Mouse (Mus musculus) kidney, embryonic 16.5 days (tissue): Measurements from ENCODE around the gene Tle1. TPM values are rescaled to one million over a fixed set of nuclear protein-coding genes. Genes with fewer than 3 reads are reported as not detected.
A peak's percentile ranks its signal among the peaks of the same experiment; 100 is the strongest.

Source experiments
- ATAC-seq: fragments of 200-750 bp; cut with Nextera tagmentation; 2 replicates; pipeline ENCODE4 v1.8.0; 2017; ENCODE audit warnings: moderate TSS enrichment; ENCODE audit not compliant: low FRiP score, low TSS enrichment
- H3K27ac ChIP-seq: fragments of 300-500 bp; sonication (generic); 2 replicates; pipeline ENCODE4 v1.5.1; 2014; ENCODE audit warnings: low read length
- H3K27me3 ChIP-seq: fragments of 300-500 bp; sonication (generic); 2 replicates; pipeline ENCODE4 v1.6.1; 2014; ENCODE audit warnings: low read length, control low read depth, mixed read lengths; ENCODE audit not compliant: insufficient read depth
- H3K36me3 ChIP-seq: fragments of 300-500 bp; sonication (generic); 2 replicates; pipeline ENCODE4 v1.6.1; 2014; ENCODE audit warnings: low read length, control low read depth, mixed read lengths; ENCODE audit not compliant: insufficient read depth
- H3K4me1 ChIP-seq: fragments of 300-500 bp; sonication (generic); 2 replicates; pipeline ENCODE4 v1.6.1; 2014; ENCODE audit warnings: low read length, control low read depth, mixed read lengths; ENCODE audit not compliant: insufficient read depth
- H3K4me2 ChIP-seq: fragments of 300-500 bp; sonication (generic); replicated peaks from 2 replicates; pipeline ENCODE4 v1.6.1; 2014; ENCODE audit warnings: low read depth, low read length
- H3K4me3 ChIP-seq: fragments of 300-500 bp; sonication (generic); 2 replicates; pipeline ENCODE4 v1.5.1; 2014; ENCODE audit warnings: mild to moderate bottlenecking, low read length
- H3K9ac ChIP-seq: fragments of 300-500 bp; sonication (generic); replicated peaks from 2 replicates; pipeline ENCODE4 v1.6.1; 2014; ENCODE audit warnings: low read length
- H3K9me3 ChIP-seq: fragments of 300-500 bp; sonication (generic); 2 replicates; pipeline ENCODE4 v1.6.1; 2016; ENCODE audit warnings: low read length, control low read depth
- WGBS: fragments of 180-500 bp; shearing (Covaris S2); extraction: QIAGEN DNeasy Blood & Tissue Kit; methylation state at CpG from one replicate; pipeline ENCODE4 v1.1.7; 2014; 5-methylcytosine and 5-hydroxymethylcytosine counted together
- polyA plus RNA-seq: library from polyadenylated mRNA; unstranded; fragments of >200 nt; fragmentation: Nextera tagmentation; extraction: Ambion mirVana; gene quantifications from 2 replicates; pipeline ENCODE4 v1.2.1, GENCODE M21; 2015

Tle1 gene
- polyA plus RNA-seq, 1 experiment from 2014 or later, result 24.8 TPM

DNA sequence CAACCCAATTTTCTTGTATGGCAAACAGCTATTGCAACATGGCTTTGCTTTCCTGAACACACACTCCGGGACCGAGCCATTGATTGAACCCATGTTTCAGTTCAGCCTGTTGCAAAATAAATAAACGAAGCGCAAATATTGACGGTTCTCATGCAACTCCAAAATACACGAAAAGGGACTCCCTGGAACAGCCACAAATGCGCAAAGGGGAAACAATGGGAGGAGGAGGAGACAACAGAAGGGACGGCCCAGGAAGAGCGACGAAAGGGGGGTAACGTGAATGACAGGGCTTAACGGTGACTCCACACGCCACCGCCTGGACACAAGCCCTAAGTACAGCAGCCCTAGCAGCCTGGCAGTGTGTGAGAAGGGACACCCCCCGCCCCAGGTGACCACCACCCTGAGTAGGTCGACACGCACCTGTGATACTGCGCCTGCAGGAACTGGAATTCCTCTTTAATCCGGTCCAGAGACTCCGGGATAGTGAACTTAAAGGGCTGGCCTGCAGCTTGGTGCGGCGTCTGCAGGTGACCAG is 1.8 kb downstream of the Tle1 start:
- Histone ChIP-seq H3K9me3 (no peaks in the 10 kb centered on the region), H3K27ac (peak overlapping the region; percentile 95; the same call in 1 of the 2 replicates), H3K36me3 (0 out of 2 replicates have a peak, but pooled peaks cover 6% of the 10 kb centered on the region), H3K4me1 (peaks cover 37% of the 10 kb centered on the region), H3K4me3 (peak overlapping the region; percentile 81), H3K27me3 (no peaks in the 10 kb centered on the region), H3K9ac (peak overlapping the region; percentile 91), H3K4me2 (peak overlapping the region; percentile 62)
- under 1% methylated on average over 22 of the region's 22 CpGs for WGBS
- ATAC-seq, result peak; percentile 44

DNA sequence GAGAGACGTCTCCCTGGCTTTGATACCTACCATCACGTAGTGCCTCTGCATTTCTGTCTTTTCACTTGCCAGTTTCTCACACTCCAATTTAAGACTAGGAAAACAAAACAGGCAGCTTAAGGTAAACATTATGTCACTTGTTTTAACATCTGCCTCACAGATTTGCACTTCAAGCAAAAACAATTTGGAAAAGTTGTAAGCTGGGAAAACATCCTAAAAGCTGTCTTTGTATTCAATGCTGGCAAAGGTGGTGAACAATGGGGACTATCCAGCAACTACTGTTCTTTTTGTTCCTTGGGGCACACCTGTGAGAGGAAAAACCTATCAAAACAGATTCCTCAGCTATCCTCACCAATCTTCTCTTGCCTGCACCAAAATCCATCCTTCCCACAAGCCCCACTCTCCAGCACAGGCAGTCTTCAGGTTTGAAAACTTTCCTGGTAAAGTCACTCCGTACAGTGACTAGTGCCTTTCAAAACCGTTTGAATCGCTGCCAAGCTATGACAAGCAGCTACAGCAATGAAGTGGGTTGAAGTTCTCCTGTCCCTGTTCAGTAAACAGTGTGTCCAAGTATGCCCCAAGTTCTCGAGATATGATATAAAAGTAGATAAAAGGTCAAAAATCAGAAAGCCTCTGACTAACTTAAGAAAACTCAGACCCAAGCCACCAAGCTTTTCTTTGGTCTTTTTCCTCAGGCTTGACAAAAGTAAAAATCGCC is 2.7 kb downstream of the Tle1 start:
- Histone ChIP-seq H3K27ac (no peak overlapping the region; the same call in 1 of the 2 replicates), H3K4me2 (peak overlapping the region; percentile 62), H3K36me3 (0 out of 2 replicates have a peak, but pooled peaks cover 6% of the 10 kb centered on the region), H3K4me3 (peak overlapping the region; percentile 81), H3K27me3 (no peaks in the 10 kb centered on the region), H3K9me3 (no peaks in the 10 kb centered on the region), H3K4me1 (peaks cover 37% of the 10 kb centered on the region), H3K9ac (peak overlapping the region; percentile 91)
- ATAC-seq, result no peak
- 11% methylated on average over 7 of the region's 7 CpGs for WGBS

DNA sequence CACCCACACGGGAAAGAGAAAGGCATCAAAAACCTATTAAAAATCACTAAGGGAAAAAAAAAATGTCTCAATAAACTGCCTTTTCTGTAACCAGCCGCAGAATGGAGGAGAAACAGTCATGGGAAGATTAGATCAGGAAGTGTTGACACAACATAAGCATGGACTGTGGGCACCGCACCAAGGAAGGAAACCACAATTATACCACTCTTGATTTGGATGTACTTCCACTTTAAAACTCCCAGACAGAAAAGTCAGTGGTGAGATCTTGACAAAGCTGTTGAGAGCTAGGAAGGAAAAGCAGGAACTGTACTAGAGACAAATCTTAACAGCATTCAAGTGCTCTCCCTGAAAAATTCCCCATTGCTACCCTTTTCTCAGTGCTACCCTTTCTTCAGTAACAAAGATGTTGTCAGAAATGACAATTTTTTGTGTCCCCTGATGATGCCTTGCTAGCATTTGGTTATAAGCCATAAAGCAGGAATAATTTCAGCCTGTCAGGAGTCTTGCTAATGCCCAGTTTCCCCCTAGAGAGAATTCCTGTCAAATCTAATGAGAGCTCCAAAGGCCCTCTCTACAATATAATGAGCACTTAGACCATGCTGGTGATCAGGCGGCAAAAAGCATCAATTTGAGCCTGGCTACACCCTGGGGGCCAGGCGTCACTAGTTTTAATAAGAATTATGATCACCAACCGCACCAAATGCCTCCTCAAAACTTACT is 5.4 kb downstream of the Tle1 start:
- no peak overlapping the region for H3K4me3 ChIP-seq
- H3K36me3 ChIP-seq, result peaks cover 12% of the 10 kb centered on the region; the same call in 1 of the 2 replicates
- no peaks in the 10 kb centered on the region for H3K27me3 ChIP-seq
- 62% methylated on average over 6 of the region's 6 CpGs for WGBS
- H3K9me3 ChIP-seq, result no peaks in the 10 kb centered on the region
- no peak overlapping the region for H3K9ac ChIP-seq
- no peak for ATAC-seq
- peak overlapping the region; percentile 26; the same call in 1 of the 2 replicates for H3K4me2 ChIP-seq
- no peak overlapping the region for H3K27ac ChIP-seq
- peaks cover 34% of the 10 kb centered on the region for H3K4me1 ChIP-seq

DNA sequence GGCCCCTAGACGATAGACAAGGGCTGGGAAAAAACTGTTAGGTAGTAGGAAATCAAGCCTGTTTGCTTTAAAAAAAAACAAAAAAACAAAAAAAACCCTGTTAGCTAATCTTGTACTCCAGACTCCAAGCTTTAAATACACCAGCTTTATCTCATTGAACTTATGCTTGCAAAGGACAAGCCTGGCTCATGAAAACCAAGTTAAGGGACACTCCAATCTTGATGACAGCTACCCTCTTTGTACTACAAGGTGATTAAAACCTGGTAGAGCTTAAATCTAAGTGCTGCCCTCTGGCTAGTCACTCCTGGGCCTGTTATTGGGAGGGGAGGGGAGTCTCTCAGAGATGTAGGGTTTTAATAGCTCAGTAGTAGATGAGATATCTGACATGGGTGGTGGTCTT is 7.4 kb downstream of the Tle1 start:
- H3K4me1 ChIP-seq, result peaks cover 33% of the 10 kb centered on the region
- WGBS, result 94% methylated on average over 1 of the region's 1 CpGs
- no peak overlapping the region for H3K4me3 ChIP-seq
- no peaks in the 10 kb centered on the region for H3K27me3 ChIP-seq
- H3K36me3 ChIP-seq, result peaks cover 12% of the 10 kb centered on the region; the same call in 1 of the 2 replicates
- ATAC-seq, result no peak
- no peak overlapping the region for H3K27ac ChIP-seq
- H3K9ac ChIP-seq, result no peak overlapping the region
- no peaks in the 10 kb centered on the region for H3K9me3 ChIP-seq
- no peak overlapping the region for H3K4me2 ChIP-seq

DNA sequence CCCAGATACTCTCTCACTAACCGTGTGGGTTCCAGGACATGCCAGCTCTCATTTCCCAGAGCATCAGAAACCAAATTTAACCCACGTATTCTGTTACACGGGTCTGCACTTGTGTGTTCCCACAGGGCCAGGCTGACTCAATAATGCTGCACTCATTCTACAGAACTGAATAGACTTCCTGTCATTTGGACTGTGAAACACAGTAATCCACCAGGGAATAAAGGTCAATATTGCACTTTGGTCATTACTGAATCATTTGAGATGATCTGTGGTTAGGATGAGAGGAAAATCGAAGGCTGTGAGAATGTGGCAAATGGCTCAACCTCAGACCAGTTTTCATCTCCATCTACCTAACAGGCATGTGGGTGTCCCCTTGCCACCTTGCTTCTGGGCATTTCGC is 16.2 kb downstream of the Tle1 start:
- 57% methylated on average over 5 of the region's 5 CpGs for WGBS
- peaks cover 13% of the 10 kb centered on the region; the same call in 1 of the 2 replicates for H3K36me3 ChIP-seq
- no peak for ATAC-seq
- no peak overlapping the region for H3K27ac ChIP-seq
- H3K9me3 ChIP-seq, result no peaks in the 10 kb centered on the region
- H3K4me3 ChIP-seq, result no peak overlapping the region
- H3K9ac ChIP-seq, result no peak overlapping the region
- H3K27me3 ChIP-seq, result no peaks in the 10 kb centered on the region
- H3K4me2 ChIP-seq, result no peak overlapping the region
- peaks cover 4% of the 10 kb centered on the region; the same call in 1 of the 2 replicates for H3K4me1 ChIP-seq

DNA sequence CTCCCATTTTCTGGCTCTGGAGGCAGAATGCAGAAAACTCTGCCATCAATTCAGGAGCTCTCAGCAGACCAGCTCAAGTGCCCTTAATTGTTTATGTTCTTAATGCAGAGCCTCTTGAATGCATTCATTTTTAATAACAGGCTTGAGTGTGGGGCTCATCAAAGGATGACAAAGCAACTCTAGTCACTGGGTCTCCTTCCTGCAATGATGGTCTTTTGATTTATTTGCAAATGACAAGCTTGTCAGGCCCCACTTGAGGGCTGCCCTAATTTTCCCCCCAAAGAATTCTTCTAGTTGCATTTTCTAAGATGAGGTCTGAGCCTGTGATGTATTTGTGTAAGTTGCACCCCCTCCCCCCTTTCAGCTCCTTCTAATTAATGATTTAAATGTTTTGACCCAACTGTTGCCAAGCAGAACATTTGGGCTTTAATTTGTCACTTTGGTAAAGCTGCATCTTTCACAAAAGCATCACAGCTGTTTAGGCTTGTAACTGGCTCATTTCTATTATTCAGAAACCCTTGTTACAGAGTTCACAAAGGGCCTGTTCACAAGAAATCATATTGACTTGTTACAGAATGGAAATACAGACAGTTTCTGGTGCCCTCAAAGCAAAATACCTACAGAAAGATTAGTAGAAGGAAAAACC is 18.3 kb downstream of the Tle1 start:
- H3K36me3 ChIP-seq, result peaks cover 13% of the 10 kb centered on the region; the same call in 1 of the 2 replicates
- no peaks in the 10 kb centered on the region for H3K9me3 ChIP-seq
- ATAC-seq, result peak; percentile 49; the same call in 1 of the 2 replicates
- H3K27me3 ChIP-seq, result no peaks in the 10 kb centered on the region
- H3K4me3 ChIP-seq, result no peak overlapping the region
- no peak overlapping the region for H3K9ac ChIP-seq
- no peak overlapping the region for H3K4me2 ChIP-seq
- H3K27ac ChIP-seq, result no peak overlapping the region
- peaks cover 4% of the 10 kb centered on the region; the same call in 1 of the 2 replicates for H3K4me1 ChIP-seq

DNA sequence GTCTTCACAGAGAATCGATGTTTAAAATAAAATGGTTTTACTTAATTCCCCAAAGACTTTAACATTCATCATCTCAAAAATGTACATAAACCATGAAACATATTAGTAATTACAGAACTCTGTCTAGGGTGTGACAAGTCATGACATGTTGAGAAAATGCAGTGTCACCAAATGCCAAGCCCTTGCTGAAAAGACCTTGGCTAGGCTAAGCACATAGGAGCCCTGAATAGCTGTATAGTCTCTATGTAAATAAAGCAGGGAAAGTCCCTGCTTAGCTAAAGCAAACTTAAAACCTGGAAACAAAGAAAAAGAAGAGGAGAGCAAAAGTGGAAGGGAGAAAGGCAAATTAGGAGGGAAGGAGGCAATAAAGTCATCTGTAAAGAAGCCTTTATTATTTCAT is 24.8 kb downstream of the Tle1 start:
- Histone ChIP-seq H3K4me3 (no peak overlapping the region), H3K4me2 (no peak overlapping the region), H3K36me3 (peaks cover 15% of the 10 kb centered on the region; the same call in 1 of the 2 replicates), H3K27me3 (no peaks in the 10 kb centered on the region), H3K4me1 (no peaks in the 10 kb centered on the region), H3K9ac (no peak overlapping the region), H3K27ac (no peak overlapping the region), H3K9me3 (no peaks in the 10 kb centered on the region; the same call in 1 of the 2 replicates)
- 95% methylated on average over 1 of the region's 1 CpGs for WGBS
- ATAC-seq, result no peak

DNA sequence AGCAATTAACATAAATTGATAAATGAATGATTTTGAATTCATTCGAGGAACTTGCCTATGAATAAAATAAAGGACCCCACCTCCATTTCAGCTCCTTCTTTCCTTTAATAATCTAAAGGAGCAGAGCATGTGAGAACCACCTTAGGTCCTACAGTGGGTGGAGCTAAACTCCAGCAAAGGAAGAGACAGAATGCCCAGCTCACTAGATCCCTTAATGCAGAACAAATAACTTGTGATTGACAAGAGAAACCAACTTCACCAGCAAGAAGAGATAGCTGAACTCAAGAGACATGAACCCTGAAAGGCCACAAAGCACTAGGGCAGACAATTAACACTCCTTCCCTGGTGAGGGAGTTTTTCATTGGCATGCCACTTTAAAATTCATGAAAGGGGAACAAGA is 32.5 kb downstream of the Tle1 start:
- Histone ChIP-seq H3K27ac (no peak overlapping the region), H3K9ac (no peak overlapping the region), H3K27me3 (no peaks in the 10 kb centered on the region), H3K9me3 (no peaks in the 10 kb centered on the region), H3K4me2 (no peak overlapping the region), H3K4me3 (no peak overlapping the region), H3K36me3 (peaks cover 26% of the 10 kb centered on the region), H3K4me1 (peaks cover 7% of the 10 kb centered on the region; the same call in 1 of the 2 replicates)
- WGBS, result 29% methylated on average over 1 of the region's 1 CpGs
- ATAC-seq, result no peak

DNA sequence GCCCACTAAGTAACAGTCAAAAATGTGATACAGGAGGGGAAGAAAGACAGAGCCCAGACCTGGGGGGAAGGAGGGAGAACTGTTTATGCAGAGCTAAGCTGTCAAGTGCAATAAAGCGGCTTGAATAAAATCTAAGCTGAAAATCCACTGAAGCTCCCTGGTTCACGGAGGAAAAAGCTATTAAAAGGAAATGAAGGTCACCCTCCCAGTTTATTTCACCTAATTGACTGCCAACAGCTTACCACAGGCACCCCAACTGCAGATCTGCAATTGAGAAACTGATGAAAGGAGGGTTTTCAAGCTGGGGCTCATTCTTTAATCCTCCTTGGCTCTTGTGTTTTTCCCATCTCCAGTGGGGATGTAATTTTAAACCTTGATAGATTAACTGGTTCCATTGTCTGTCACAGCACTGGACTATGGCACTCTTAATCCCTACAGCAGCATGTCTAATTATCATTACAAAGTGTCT is 32.9 kb downstream of the Tle1 start:
- Histone ChIP-seq H3K27ac (no peak overlapping the region), H3K4me3 (no peak overlapping the region), H3K36me3 (peaks cover 28% of the 10 kb centered on the region), H3K9ac (no peak overlapping the region), H3K9me3 (no peaks in the 10 kb centered on the region), H3K4me2 (no peak overlapping the region), H3K4me1 (peaks cover 7% of the 10 kb centered on the region; the same call in 1 of the 2 replicates), H3K27me3 (no peaks in the 10 kb centered on the region)
- ATAC-seq, result no peak
- 27% methylated on average over 2 of the region's 2 CpGs for WGBS
